Mouse (Mus musculus): Measurements from ENCODE around the gene Tomm6. TPM values are rescaled to one million over a fixed set of nuclear protein-coding genes. Genes with fewer than 3 reads are reported as not detected.

The Tomm6 gene
- polyA plus RNA-seq, 1 experiment from 2014 or later, result 275 TPM

DNA sequence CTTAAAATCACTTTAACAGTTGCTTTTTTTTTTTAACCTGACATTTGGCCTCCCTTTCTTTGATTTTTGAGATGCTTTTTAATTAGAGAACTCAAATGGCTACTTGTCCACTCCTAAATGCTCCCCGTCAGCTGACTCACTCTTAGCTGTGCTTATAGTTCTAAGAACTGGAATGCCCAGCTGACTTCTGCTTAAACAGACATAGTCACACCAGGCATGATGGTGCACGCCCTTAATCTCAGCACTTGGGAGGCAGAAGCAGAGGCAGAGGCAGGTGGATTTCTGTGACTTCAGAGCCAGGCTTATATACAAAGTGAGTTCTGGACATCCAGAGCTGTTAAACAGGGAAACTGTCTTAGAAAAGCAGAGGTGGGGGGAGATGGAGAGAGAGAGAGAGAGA lies 36.2 kb downstream of the Tomm6 start:
- H3K27me3 ChIP-seq (ENCODE audit: insufficient read depth, low read length), result no peaks in the 10 kb centered on the region
- no peaks in the 10 kb centered on the region for H3K36me3 ChIP-seq (replicated peaks; ENCODE audit: insufficient read depth, low read length)
- TF ChIP-seq EP300 (IDR thresholded peaks at IDR 0.05; ENCODE audit: low read depth) (no peak), CTCF (IDR thresholded peaks at IDR 0.05; ENCODE audit: low read depth) (no peak)
- no peaks in the 10 kb centered on the region for H3K4me1 ChIP-seq (ENCODE audit: insufficient read depth)
- ATAC-seq (no peak), DNase-seq (no peak)
- no peak overlapping the region for H3K27ac ChIP-seq (ENCODE audit: low read depth)
- H3K9me3 ChIP-seq (ENCODE audit: low read length), result no peaks in the 10 kb centered on the region
- H3K4me3 ChIP-seq (ENCODE audit: low read depth, low read length), result no peak overlapping the region
- no peak overlapping the region for H3K4me2 ChIP-seq (ENCODE audit: low read depth, low read length)
- no peak overlapping the region for H3K9ac ChIP-seq (replicated peaks)
- 85% methylated on average over 2 of the region's 2 CpGs for WGBS (ENCODE audit: insufficient replicate concordance)

DNA sequence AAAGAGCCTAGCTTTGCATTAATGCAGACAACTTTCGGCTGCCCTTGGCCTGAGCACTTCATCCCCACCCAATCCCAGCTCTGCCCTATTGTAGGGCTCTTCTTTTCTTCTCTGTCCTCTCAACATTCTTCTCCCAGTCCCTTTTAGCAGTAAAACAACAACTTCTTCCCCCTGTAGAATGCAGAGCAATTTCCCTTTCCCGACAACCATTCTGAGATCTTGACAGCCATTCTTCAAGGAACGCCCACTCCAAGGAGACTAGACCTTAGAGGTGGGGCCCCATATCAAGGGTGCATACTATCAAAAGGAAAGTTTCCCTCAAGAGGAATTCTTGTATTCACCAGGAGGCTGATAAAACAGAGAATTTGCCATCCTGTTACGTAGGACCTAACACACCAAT lies 39.2 kb downstream of the Tomm6 start:
- ATAC-seq, result no peak
- no peak overlapping the region for H3K9ac ChIP-seq (replicated peaks)
- H3K27ac ChIP-seq (ENCODE audit: low read depth), result no peak overlapping the region
- H3K4me1 ChIP-seq (ENCODE audit: insufficient read depth), result no peaks in the 10 kb centered on the region
- DNase-seq, result no peak
- H3K4me2 ChIP-seq (ENCODE audit: low read depth, low read length), result no peak overlapping the region
- no peaks in the 10 kb centered on the region for H3K9me3 ChIP-seq (ENCODE audit: low read length)
- H3K27me3 ChIP-seq (ENCODE audit: insufficient read depth, low read length), result no peaks in the 10 kb centered on the region
- TF ChIP-seq CTCF (IDR thresholded peaks at IDR 0.05; ENCODE audit: low read depth) (no peak), EP300 (IDR thresholded peaks at IDR 0.05; ENCODE audit: low read depth) (no peak)
- WGBS (ENCODE audit: insufficient replicate concordance), result 67% methylated on average over 4 of the region's 4 CpGs
- H3K36me3 ChIP-seq (replicated peaks; ENCODE audit: insufficient read depth, low read length), result no peaks in the 10 kb centered on the region
- H3K4me3 ChIP-seq (ENCODE audit: low read depth, low read length), result no peak overlapping the region

DNA sequence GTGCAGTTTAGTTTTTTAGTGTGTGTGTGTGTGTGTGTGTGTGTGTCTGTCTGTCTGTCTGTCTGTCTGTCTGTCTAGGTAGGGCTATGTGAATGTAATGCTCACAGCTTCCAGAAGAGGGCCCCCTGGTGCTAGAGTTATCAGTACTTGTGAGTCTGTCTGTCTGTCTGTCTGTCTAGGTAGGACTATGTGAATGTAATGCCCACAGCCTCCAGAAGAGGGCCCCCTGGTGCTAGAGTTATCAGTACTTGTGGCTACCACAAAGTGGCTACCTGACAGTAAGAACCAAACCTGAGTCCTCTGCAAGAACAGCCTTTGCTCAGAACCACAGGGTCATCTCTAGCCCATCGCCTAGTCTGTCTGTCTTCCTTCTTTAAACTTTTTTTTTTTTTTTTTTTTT lies 41.5 kb downstream of the Tomm6 start:
- 82% methylated on average over 1 of the region's 1 CpGs for WGBS (ENCODE audit: insufficient replicate concordance)
- Histone ChIP-seq H3K9me3 (ENCODE audit: low read length) (no peaks in the 10 kb centered on the region), H3K36me3 (replicated peaks; ENCODE audit: insufficient read depth, low read length) (no peaks in the 10 kb centered on the region), H3K27ac (ENCODE audit: low read depth) (no peak overlapping the region), H3K4me3 (ENCODE audit: low read depth, low read length) (no peak overlapping the region), H3K9ac (replicated peaks) (no peak overlapping the region), H3K27me3 (ENCODE audit: insufficient read depth, low read length) (no peaks in the 10 kb centered on the region), H3K4me1 (ENCODE audit: insufficient read depth) (no peaks in the 10 kb centered on the region), H3K4me2 (ENCODE audit: low read depth, low read length) (no peak overlapping the region)
- ATAC-seq (peak; percentile 56), DNase-seq (peak; percentile 89)
- TF ChIP-seq CTCF (IDR thresholded peaks at IDR 0.05; ENCODE audit: low read depth) (peak; percentile 86), EP300 (IDR thresholded peaks at IDR 0.05; ENCODE audit: low read depth) (no peak)

DNA sequence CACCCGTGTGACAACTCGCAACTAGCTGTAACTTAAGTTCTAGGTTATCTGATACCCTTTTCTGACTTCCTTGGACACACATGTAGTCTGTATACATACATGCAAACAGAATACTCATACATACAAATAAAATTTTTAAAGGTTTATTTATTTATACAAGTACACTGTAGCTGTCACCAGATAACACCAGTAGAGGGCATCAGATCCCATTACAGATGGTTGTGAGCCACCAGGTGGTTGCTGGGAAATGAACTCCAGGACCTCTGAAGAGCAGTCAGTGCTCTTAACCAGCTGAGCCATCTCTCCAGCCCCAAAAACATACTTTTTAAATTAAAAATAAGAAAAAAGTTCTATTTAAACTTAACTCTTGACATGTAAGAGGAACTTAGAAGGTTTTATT lies 45.2 kb downstream of the Tomm6 start:
- H3K9ac ChIP-seq (replicated peaks), result no peak overlapping the region
- no peak overlapping the region for H3K4me2 ChIP-seq (ENCODE audit: low read depth, low read length)
- no peaks in the 10 kb centered on the region for H3K9me3 ChIP-seq (ENCODE audit: low read length)
- no peaks in the 10 kb centered on the region for H3K36me3 ChIP-seq (replicated peaks; ENCODE audit: insufficient read depth, low read length)
- TF ChIP-seq EP300 (IDR thresholded peaks at IDR 0.05; ENCODE audit: low read depth) (no peak), CTCF (IDR thresholded peaks at IDR 0.05; ENCODE audit: low read depth) (peak; percentile 39)
- no peaks in the 10 kb centered on the region for H3K4me1 ChIP-seq (ENCODE audit: insufficient read depth)
- H3K27ac ChIP-seq (ENCODE audit: low read depth), result no peak overlapping the region
- H3K4me3 ChIP-seq (ENCODE audit: low read depth, low read length), result no peak overlapping the region
- ATAC-seq, result no peak
- 85% methylated on average over 2 of the region's 2 CpGs for WGBS (ENCODE audit: insufficient replicate concordance)
- no peaks in the 10 kb centered on the region for H3K27me3 ChIP-seq (ENCODE audit: insufficient read depth, low read length)
- DNase-seq, result no peak

Other genes starting within 250 kb of the Tomm6 start
- 6.5 and 8.1 TPM in 2 replicates for gene Taf8, start 186.1 kb downstream of the Tomm6 start, polyA plus RNA-seq (2015; fragmentation: Nextera tagmentation; extraction: Ambion mirVana)
- gene Ccnd3, start 183.3 kb downstream of the Tomm6 start, polyA plus RNA-seq (2015; fragmentation: Nextera tagmentation; extraction: Ambion mirVana), result 249 and 250 TPM in 2 replicates
- gene Bysl, start 76.9 kb downstream of the Tomm6 start, polyA plus RNA-seq (2015; fragmentation: Nextera tagmentation; extraction: Ambion mirVana), result 8.9 and 10.6 TPM in 2 replicates
- 13.5 and 14.4 TPM in 2 replicates for gene Med20, start 76.8 kb downstream of the Tomm6 start, polyA plus RNA-seq (2015; fragmentation: Nextera tagmentation; extraction: Ambion mirVana)
- 0.79 and 0.82 TPM in 2 replicates for gene Gm20517, start 76.8 kb downstream of the Tomm6 start, polyA plus RNA-seq (2015; fragmentation: Nextera tagmentation; extraction: Ambion mirVana)
- gene Usp49, start 57.7 kb downstream of the Tomm6 start, polyA plus RNA-seq (2015; fragmentation: Nextera tagmentation; extraction: Ambion mirVana), result 1.2 and 1.6 TPM in 2 replicates
- 0.96 and 2.1 TPM in 2 replicates for gene Frs3, start 644 bp upstream of the Tomm6 start, polyA plus RNA-seq (2015; fragmentation: Nextera tagmentation; extraction: Ambion mirVana)
- gene Gm21981, start 6.1 kb upstream of the Tomm6 start, polyA plus RNA-seq (2015; fragmentation: Nextera tagmentation; extraction: Ambion mirVana), result 0.13 TPM in 1 of 2 replicates, not detected in the other
- 0.25 TPM in 1 of 2 replicates, not detected in the other for gene Prickle4, start 6.3 kb upstream of the Tomm6 start, polyA plus RNA-seq (2015; fragmentation: Nextera tagmentation; extraction: Ambion mirVana)
- gene Pgc, start 38.5 kb upstream of the Tomm6 start, polyA plus RNA-seq (2015; fragmentation: Nextera tagmentation; extraction: Ambion mirVana), result 0.07 and 0.15 TPM in 2 replicates
- 5.8 and 7.1 TPM in 2 replicates for gene Tfeb, start 48.6 kb upstream of the Tomm6 start, polyA plus RNA-seq (2015; fragmentation: Nextera tagmentation; extraction: Ambion mirVana)
- gene Mdfi, start 146.3 kb upstream of the Tomm6 start, polyA plus RNA-seq (2015; fragmentation: Nextera tagmentation; extraction: Ambion mirVana), result 0.82 TPM in 2 replicates
- gene Foxp4, start 236.3 kb upstream of the Tomm6 start, polyA plus RNA-seq (2015; fragmentation: Nextera tagmentation; extraction: Ambion mirVana), result 5.9 and 6.2 TPM in 2 replicates

Data from liver, postnatal 0 days (tissue).